Mouse (Mus musculus) heart, adult 2 months (tissue): Measurements from ENCODE around the gene Cnfn.

Source experiments
- EP300 ChIP-seq: fragments of 200-500 bp; IDR thresholded peaks from 2 replicates; pipeline ENCODE4 v1.6.1; 2011; ENCODE audit warnings: low read depth, low read length, control low read depth; ENCODE audit not compliant: insufficient read depth
- POLR2A ChIP-seq: fragments of 200-500 bp; IDR thresholded peaks from 2 replicates; pipeline ENCODE4 v1.6.1; 2011; ENCODE audit warnings: mild to moderate bottlenecking, low read depth, low read length, control low read depth; ENCODE audit not compliant: insufficient read depth

GRCm38 (mm10) chr7:25388916-25389315 lies 19.4 kb upstream of the Cnfn start:
- TF ChIP-seq POLR2A: peak; percentile 68
- TF ChIP-seq EP300: peak; percentile 66; the same call in 1 of the 2 replicates
